Mouse (Mus musculus): Measurements from ENCODE around the gene Tdp2. TPM values are rescaled to one million over a fixed set of nuclear protein-coding genes. Genes with fewer than 3 reads are reported as not detected.

The Tdp2 gene
- polyA plus RNA-seq, 1 experiment from 2014 or later, result 73.7 TPM

- Histone ChIP-seq H3K9me3 (ENCODE audit: control insufficient read depth, low read length) (no peaks in the 10 kb centered on the region), H3K4me2 (ENCODE audit: low read depth, severe bottlenecking) (no peak overlapping the region), H3K36me3 (ENCODE audit: control insufficient read depth, insufficient read depth, low read length) (no peaks in the 10 kb centered on the region), H3K4me3 (ENCODE audit: low read depth, low read length) (no peak overlapping the region), H3K4me1 (ENCODE audit: control insufficient read depth, insufficient read depth, low read length) (no peaks in the 10 kb centered on the region), H3K9ac (ENCODE audit: low read length) (no peak overlapping the region), H3K27me3 (ENCODE audit: control insufficient read depth, insufficient read depth, low read length) (no peaks in the 10 kb centered on the region), H3K27ac (replicated peaks; ENCODE audit: low read depth, low read length) (no peak overlapping the region)
- no peak for ATAC-seq (ENCODE audit: insufficient number of reproducible peaks, low FRiP score, low TSS enrichment, low read depth)
- WGBS, result 86% methylated on average over 6 of the region's 6 CpGs
- no peak for DNase-seq (ENCODE audit: low spot score)
These were observed 48.7 kb downstream of the Tdp2 start for GRCm38 (mm10) chr13:24880208-24880607.

GRCm38 (mm10) chr13:24880704-24881103 is 49.2 kb downstream of the Tdp2 start:
- H3K4me2 ChIP-seq (ENCODE audit: low read depth, severe bottlenecking), result no peak overlapping the region
- no peak overlapping the region for H3K27ac ChIP-seq (replicated peaks; ENCODE audit: low read depth, low read length)
- no peaks in the 10 kb centered on the region for H3K9me3 ChIP-seq (ENCODE audit: control insufficient read depth, low read length)
- no peaks in the 10 kb centered on the region for H3K4me1 ChIP-seq (ENCODE audit: control insufficient read depth, insufficient read depth, low read length)
- WGBS, result 92% methylated on average over 5 of the region's 5 CpGs
- ATAC-seq (ENCODE audit: insufficient number of reproducible peaks, low FRiP score, low TSS enrichment, low read depth), result no peak
- H3K9ac ChIP-seq (ENCODE audit: low read length), result no peak overlapping the region
- no peak for DNase-seq (ENCODE audit: low spot score)
- H3K36me3 ChIP-seq (ENCODE audit: control insufficient read depth, insufficient read depth, low read length), result no peaks in the 10 kb centered on the region
- no peak overlapping the region for H3K4me3 ChIP-seq (ENCODE audit: low read depth, low read length)
- H3K27me3 ChIP-seq (ENCODE audit: control insufficient read depth, insufficient read depth, low read length), result no peaks in the 10 kb centered on the region

DNA sequence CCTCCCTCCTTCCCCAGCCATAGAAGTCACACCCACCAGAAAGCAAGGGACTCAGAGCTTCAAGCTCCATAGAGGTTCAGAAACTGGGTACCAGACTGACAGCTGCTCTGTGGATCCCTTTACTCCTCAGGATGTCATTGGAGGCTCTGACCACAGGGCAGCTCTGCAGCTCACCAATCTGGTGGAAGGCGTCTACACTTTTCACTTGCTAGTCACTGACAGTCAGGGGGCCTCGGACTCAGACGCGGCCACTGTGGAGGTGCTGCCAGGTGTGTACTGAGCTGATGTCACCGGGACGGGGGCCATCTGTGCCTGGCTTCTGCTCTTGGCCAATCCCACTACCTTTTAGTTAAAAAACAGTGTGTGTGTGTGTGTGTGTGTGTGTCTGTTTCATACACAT is 50.9 kb downstream of the Tdp2 start:
- Histone ChIP-seq H3K9ac (ENCODE audit: low read length) (no peak overlapping the region), H3K27ac (replicated peaks; ENCODE audit: low read depth, low read length) (no peak overlapping the region), H3K4me3 (ENCODE audit: low read depth, low read length) (no peak overlapping the region), H3K4me2 (ENCODE audit: low read depth, severe bottlenecking) (no peak overlapping the region), H3K9me3 (ENCODE audit: control insufficient read depth, low read length) (no peaks in the 10 kb centered on the region), H3K36me3 (ENCODE audit: control insufficient read depth, insufficient read depth, low read length) (no peaks in the 10 kb centered on the region), H3K27me3 (ENCODE audit: control insufficient read depth, insufficient read depth, low read length) (no peaks in the 10 kb centered on the region), H3K4me1 (ENCODE audit: control insufficient read depth, insufficient read depth, low read length) (no peaks in the 10 kb centered on the region)
- WGBS, result 93% methylated on average over 6 of the region's 6 CpGs
- DNase-seq (ENCODE audit: low spot score), result no peak
- no peak for ATAC-seq (ENCODE audit: insufficient number of reproducible peaks, low FRiP score, low TSS enrichment, low read depth)

- no peak for DNase-seq (ENCODE audit: low spot score)
- H3K27ac ChIP-seq (replicated peaks; ENCODE audit: low read depth, low read length), result no peak overlapping the region
- no peaks in the 10 kb centered on the region for H3K4me1 ChIP-seq (ENCODE audit: control insufficient read depth, insufficient read depth, low read length)
- no peaks in the 10 kb centered on the region for H3K36me3 ChIP-seq (ENCODE audit: control insufficient read depth, insufficient read depth, low read length)
- no peak for ATAC-seq (ENCODE audit: insufficient number of reproducible peaks, low FRiP score, low TSS enrichment, low read depth)
- no peaks in the 10 kb centered on the region for H3K9me3 ChIP-seq (ENCODE audit: control insufficient read depth, low read length)
- WGBS, result 84% methylated on average over 1 of the region's 1 CpGs
- H3K4me3 ChIP-seq (ENCODE audit: low read depth, low read length), result no peak overlapping the region
- H3K9ac ChIP-seq (ENCODE audit: low read length), result no peak overlapping the region
- no peaks in the 10 kb centered on the region for H3K27me3 ChIP-seq (ENCODE audit: control insufficient read depth, insufficient read depth, low read length)
- no peak overlapping the region for H3K4me2 ChIP-seq (ENCODE audit: low read depth, severe bottlenecking)
These were observed 58.1 kb downstream of the Tdp2 start for GRCm38 (mm10) chr13:24889554-24889953.

Other genes starting within 250 kb of the Tdp2 start
- 0.72 and 0.98 TPM in 2 replicates for gene Ripor2, start 249.5 kb upstream of the Tdp2 start, polyA plus RNA-seq (2014; fragmentation: Nextera tagmentation; extraction: Ambion mirVana)
- gene Armh2, start 90.4 kb upstream of the Tdp2 start, polyA plus RNA-seq (2014; fragmentation: Nextera tagmentation; extraction: Ambion mirVana), result not detected in 2 replicates
- gene Gmnn, start 69.8 kb upstream of the Tdp2 start, polyA plus RNA-seq (2014; fragmentation: Nextera tagmentation; extraction: Ambion mirVana), result 151 and 169 TPM in 2 replicates
- 18.4 and 20.4 TPM in 2 replicates for gene BC005537, start 30.0 kb upstream of the Tdp2 start, polyA plus RNA-seq (2014; fragmentation: Nextera tagmentation; extraction: Ambion mirVana)
- 71.1 and 71.4 TPM in 2 replicates for gene Acot13, start 139 bp upstream of the Tdp2 start, polyA plus RNA-seq (2014; fragmentation: Nextera tagmentation; extraction: Ambion mirVana)
- 0.09 and 0.11 TPM in 2 replicates for gene D130043K22Rik, start 13.5 kb downstream of the Tdp2 start, polyA plus RNA-seq (2014; fragmentation: Nextera tagmentation; extraction: Ambion mirVana)
- gene Aldh5a1, start 106.0 kb downstream of the Tdp2 start, polyA plus RNA-seq (2014; fragmentation: Nextera tagmentation; extraction: Ambion mirVana), result 5.3 TPM in 2 replicates
- gene Gpld1, start 111.5 kb downstream of the Tdp2 start, polyA plus RNA-seq (2014; fragmentation: Nextera tagmentation; extraction: Ambion mirVana), result 0.25 and 0.34 TPM in 2 replicates
- 23.4 and 27.7 TPM in 2 replicates for gene Mrs2, start 188.7 kb downstream of the Tdp2 start, polyA plus RNA-seq (2014; fragmentation: Nextera tagmentation; extraction: Ambion mirVana)
- gene Dcdc2a, start 224.3 kb downstream of the Tdp2 start, polyA plus RNA-seq (2014; fragmentation: Nextera tagmentation; extraction: Ambion mirVana), result 2.2 and 2.6 TPM in 2 replicates